Mouse (Mus musculus) embryo, embryonic 11 days (tissue): ENCODE measurements around the gene Bcl7c.
"Not testable (repeated sequence)": the region's sequence is repeated elsewhere in the genome, so short reads cannot be mapped to it uniquely, and the experiment has no call there.

ENCODE experiments used
- DNase-seq: peaks from one replicate; pipeline ENCODE4 v3.0.0-alpha.2; 2015

Gene Bcl7c

GRCm38 (mm10) chr7:127681888-127682553 lies 26.7 kb downstream of the Bcl7c start:
- DNase-seq = no peak

DNA sequence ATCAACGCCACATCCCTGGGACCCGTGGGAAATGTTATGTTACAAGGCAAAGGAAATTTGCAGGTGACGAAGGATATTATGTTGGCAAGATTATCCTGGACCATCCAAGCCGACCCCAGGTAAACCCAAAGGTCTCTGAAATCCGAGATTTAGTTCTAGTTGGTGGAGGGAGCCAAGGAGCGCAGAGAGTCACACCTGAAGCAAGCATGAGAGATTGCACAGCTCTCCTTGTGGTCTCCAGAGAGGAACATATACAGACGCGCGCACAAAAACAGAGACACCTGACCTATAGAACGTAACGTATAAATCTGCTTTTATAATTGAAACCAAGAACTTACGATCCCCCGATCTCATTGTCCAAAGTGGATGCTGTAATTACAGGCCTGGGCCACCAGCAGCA lies 28.2 kb downstream of the Bcl7c start:
- no peak for DNase-seq

- DNase-seq = no peak
Measured at GRCm38 (mm10) chr7:127678811-127679210, 29.9 kb downstream of the Bcl7c start.

DNA sequence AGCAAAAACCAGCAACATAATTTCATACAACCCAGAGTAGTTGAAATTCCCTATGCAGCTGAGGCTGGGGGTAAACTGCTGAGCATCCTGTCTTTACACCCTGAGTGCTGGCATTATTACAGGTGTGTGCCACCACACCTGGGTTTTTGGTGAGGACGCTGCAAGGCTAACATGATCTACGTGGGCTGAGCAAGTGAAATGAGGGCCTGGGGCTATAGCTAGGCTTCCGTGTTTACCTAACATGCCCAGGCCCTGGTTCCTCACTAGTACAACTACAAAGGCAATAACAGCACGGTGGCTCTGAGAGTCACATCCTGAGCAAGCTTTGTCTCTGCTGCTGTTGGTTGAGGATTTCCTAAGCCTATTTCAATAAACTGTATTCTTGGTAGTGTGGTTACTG lies 31.1 kb downstream of the Bcl7c start:
- no peak for DNase-seq

DNA sequence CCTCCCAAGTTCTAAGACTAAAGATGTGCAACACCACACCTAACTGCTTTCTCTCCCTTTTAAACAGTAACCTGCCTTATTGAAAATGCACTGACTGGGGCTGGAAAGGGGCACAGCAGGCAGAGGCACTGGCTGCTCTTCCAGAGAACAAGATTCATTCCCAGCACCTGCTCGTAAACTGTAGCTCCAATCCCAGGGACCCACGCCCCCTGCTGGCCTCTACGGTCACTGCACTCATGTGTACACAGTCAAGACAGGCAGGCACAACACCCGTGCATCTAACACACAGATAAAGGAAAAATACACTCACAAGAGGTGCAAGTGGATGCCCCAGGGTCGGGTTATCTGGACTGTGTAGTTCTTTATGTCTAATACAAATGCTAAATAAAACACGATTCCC lies 31.7 kb downstream of the Bcl7c start:
- DNase-seq = peak; percentile 41

DNA sequence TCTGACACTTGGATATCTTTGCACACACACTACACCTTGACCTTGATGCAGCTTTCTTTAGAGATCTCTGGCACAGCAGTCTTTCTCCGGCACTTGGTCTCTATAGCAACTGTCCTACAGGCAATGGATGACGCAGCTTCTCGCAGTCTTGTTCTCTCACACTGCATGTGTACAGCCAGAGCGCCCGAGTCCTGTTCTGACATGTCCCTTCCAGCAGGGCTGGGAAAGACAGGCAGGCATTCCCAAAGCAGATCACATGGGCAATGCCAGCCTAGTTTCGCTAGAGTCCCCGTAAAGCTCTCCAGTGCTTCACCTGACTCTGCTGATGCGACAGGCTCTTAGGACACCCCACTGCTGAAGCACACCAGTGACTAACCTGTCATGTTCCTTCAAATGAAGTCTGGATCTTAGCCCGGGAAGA lies 33.3 kb downstream of the Bcl7c start:
- no peak for DNase-seq

GRCm38 (mm10) chr7:127674977-127675376 lies 33.8 kb downstream of the Bcl7c start:
- DNase-seq = peak; percentile 94

DNA sequence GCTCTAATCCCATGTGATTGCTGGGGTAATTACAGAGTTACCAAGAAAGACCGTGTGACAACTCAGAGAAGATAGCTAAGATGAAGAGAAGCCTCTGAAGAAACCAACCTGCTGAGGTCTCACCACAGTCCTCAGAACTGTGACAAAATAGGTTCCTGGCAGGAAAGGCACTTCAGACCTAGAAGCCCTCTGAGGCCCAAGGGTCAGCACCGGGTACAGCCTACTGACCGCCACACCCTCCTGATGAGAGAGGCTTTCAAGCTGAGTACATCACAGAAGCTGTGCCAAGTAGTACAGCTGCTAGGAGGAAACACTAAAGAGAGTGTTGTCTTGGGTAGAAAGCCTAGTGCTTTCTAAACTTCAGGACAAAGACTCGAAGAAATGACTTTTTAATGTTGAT lies 36.0 kb downstream of the Bcl7c start:
- DNase-seq = no peak

DNA sequence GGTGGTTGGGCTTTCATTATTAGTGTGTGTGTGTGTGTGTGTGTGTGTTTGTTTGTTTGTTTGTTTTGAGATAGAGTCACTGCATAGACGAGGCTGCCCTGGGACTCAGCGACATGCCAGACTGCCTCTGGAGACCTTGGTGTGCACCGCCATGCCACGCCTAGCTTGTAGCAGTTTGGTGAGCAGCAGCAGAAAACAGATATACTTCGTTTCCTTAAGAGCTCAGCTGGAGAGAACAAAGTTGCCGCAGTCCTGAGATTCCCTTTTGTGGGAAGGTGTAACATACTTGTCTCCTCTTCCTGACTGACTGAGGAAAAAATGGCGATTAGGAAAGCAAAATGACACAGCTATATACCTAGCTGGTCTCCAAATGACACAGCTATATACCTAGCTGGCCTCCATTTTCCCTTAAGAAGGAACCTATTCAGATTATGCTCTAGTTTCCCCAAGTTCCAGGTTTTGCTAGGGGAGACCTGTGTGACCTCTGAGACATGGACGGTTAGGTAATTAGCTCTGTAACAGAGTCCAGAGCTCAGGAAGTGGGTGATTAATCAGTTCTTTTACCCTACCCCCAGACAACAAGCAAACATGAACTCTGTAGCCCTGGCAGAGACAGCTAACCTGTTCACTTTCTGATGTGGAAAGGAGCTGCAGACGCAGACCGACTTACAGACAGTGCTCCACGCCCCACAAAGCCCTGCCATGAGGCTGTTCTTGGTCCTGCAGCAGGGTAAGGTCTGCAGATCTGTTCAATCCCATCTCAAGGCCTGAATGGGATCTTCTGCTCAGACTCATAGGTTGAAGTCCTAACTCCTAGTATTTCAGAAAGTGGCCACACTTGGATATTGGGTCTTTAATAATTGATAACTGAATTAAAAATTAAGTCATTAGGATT lies 36.6 kb downstream of the Bcl7c start:
- DNase-seq = no peak

- no peak for DNase-seq
Measured at GRCm38 (mm10) chr7:127667171-127667570, 41.6 kb downstream of the Bcl7c start.

- no peak for DNase-seq
Measured at GRCm38 (mm10) chr7:127666679-127667078, 42.1 kb downstream of the Bcl7c start.

- DNase-seq = no peak
Measured at GRCm38 (mm10) chr7:127666066-127666654, 42.6 kb downstream of the Bcl7c start.

- DNase-seq = no peak
Measured at GRCm38 (mm10) chr7:127662926-127663325, 45.8 kb downstream of the Bcl7c start.

DNA sequence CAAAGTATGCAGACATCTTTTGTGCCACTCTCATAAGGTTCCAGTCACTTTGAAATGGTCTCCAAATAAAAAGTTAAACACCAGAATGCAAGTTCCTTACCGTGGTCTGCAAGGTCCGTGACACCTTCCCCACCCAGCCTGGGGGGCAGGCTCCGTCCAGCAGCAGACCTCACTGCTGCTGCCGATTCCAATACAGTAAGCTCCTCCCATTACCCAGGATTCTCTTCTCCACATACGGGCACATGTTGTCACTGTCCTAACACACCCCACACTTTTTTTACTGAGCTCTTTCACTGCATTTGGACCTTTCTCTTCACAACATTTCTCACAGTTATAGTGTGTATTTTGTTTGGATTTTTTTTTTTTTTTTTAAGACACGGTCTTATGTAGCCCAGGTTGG lies 46.9 kb downstream of the Bcl7c start:
- DNase-seq = no peak

GRCm38 (mm10) chr7:127660882-127661281 lies 47.9 kb downstream of the Bcl7c start:
- no peak for DNase-seq

DNA sequence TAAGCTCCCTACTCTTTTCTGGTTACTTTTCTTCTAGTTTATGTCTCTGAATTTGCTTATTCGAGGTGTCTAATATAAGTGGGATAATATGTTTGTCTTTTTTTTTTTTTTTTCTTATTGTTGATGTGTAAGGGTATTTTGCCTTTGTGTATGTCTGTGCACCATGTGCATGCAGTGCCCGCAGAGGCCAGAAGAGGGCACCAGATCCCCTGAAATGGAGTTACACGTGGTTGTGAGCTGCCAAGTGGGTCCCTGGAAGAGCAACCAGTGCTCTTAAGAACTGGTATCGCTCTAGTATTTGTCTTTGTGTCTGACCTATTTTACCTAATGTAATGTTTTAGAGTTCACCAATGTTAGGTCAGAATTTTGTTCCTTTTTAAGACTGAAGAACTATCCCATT lies 51.8 kb downstream of the Bcl7c start:
- DNase-seq = peak; percentile 66

GRCm38 (mm10) chr7:127654318-127654717 lies 54.4 kb downstream of the Bcl7c start:
- no peak for DNase-seq

DNA sequence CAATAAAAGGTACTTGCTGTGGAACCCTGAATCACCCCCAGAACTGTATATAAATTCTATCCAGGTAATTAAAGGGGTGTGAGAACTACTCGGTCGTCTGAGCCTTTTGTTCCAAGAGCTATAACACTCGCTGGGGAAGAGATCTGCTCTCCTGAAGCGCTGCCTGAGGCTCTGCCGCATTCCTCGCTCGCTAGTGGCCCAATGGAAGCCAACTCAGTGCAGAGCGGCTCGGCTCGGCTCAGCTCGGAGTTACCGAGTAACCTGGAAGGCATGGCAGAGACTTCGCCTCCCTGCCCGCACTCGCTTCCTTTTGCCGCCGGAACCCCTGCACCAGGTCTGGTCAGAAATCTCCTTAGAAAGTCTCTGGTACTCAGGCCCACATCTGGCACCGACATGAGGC lies 56.7 kb downstream of the Bcl7c start:
- peak; percentile 60 for DNase-seq

GRCm38 (mm10) chr7:127651624-127652023 lies 57.1 kb downstream of the Bcl7c start:
- no peak for DNase-seq

DNA sequence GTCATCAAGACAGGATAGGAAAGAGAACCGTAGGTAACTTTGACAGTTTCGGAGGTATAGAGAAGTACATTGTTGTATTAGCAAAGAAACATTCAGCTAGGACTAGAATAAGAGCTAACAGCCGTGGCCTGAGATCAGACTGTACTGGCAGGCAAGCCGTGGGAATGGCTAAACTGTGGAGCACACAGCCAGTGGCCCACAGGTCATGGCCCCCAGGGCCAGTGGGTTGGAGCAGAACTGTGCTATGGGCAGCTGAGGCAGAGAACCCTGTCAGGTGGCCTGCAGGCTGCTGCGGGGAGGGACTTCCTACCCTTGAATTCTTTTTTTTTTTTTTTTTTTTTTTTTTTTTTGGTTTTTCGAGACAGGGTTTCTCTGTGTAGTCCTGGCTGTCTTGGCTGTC lies 59.5 kb downstream of the Bcl7c start:
- DNase-seq = no peak

- DNase-seq = no peak
Measured at GRCm38 (mm10) chr7:127648516-127649201, 60.1 kb downstream of the Bcl7c start.

DNA sequence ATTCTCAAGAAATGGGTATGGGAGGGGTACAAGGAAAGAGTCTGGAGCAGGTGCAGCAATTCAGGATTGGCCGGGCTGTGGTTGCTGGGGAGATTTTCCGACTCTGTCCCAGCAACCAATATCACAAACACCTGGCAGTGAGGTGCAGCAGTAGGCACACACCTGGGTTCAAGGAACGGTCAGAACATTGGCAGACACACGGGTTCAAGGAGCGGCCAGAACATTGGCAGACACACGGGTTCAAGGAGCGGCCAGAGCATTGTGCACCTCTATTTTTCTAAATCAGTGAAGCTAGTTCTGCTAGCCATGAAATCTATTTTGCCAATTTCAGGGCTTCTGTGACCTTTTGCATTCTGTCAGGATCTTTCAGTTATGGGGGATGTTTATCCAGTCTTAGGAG lies 61.2 kb downstream of the Bcl7c start:
- DNase-seq = not testable (repeated sequence)

DNA sequence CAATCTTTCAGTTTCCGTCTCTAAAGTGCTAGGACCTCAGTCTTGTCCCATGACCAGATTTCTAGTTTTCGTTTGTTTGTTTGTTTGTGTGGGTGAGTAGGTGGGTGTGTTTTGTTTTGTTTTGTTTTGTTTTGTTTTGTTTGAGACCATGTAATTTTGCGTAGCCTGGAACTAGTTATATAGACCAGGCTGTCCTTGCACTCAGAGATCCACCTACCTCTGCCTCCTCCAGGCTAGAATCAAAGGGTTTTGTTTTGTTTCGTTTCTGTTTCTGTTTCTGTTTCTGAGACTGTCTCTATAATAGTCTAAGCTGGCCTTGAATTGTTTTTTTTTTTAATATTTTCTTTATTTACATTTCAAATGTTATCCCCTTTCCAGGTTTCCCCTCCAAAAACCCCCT lies 62.4 kb downstream of the Bcl7c start:
- DNase-seq = no peak
